Mouse (Mus musculus): Measurements from ENCODE around the gene Kcna2.

The Kcna2 gene

DNA sequence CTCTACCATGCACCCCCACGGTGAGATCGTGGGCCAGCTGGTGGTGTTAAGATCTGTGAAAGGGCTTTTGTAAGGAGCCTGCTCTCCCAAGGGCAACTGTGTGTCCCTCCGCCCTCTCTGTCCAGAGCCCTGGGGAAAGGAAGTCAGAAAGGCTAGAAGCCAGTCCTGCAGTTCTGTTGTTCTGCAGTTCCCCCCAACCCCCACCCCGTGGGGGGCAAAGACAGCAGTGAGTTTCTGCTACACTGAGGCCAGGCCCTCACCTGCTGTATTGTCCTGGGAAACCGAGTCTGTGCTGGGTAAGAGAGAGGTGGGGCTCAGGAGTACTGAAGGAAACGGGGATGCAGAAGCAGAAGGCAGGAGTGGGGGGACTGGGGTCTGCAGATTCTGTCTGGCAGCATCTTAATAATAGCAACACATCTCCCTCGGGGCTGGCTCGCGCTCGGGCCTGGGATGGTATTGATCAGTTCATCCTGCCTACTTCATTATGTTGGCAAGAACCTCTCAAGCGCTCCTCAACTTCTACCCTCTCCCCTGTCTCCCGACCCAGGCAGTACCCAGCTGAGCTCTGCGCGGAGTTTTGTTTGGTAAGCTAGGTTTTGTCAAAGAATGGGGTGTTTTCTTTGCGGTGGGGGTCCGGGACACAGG lies at the start of gene Kcna2:
Gene Kcna2, plus strand, starts transcription at position 336 of the 645 bp plus-strand sequence.
- DNase-seq (ENCODE audit: low spot score) = no peak

GRCm38 (mm10) chr3:107061468-107061867 lies 39.5 kb upstream of the Kcna2 start:
- no peak for DNase-seq (ENCODE audit: low spot score)

DNA sequence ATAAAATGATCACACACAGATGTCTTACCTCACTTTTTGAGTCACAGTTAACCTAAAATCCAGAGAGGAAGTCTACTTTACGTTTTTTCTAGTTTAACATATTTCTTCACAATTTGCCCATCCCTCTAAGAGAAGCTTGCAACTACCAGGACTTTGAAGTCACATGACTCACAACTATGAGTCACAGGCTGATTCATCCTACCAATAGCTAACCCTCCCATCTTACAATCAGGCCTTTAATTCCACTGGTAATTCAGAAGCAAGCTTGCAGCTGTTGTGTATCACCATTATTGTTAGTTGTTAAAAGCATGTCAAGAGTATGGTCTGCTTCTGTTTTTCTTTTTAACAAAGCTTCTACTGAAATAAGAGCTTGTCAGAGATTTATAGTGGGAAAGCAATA lies 38.2 kb upstream of the Kcna2 start:
- no peak for DNase-seq (ENCODE audit: low spot score)

- no peak for DNase-seq (ENCODE audit: low spot score)
These were observed 35.3 kb upstream of the Kcna2 start for GRCm38 (mm10) chr3:107065510-107066095.

DNA sequence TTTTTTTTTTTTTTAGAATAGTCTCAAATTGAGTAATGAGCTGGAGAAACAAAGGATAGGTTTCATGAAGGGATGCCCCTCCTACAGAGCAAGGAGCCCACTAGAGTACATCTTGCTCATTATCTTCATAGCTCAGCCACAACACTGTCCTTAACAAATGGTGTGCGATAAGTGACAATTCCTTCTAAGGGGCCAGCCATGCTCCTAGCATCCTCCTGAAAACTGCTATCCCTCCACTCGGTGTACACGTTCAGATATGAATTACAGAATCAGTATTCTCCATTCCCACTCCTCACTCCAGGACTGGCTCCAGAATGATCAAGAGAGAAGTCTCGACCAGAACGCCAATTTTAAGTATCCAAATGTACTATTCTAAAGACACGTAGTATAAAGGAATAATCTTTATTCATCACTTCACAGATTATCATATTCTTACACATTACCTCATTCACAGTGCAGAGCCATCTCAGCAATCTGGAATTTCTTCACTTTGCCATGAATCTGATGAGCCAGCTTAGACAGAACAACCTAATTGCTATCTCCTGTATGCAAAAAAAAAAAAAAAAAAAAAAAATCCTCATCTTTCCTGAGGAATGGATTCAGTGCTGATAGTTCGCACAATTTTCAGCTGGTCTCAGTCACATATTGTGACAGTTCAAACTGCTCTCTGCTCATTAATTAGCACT lies 34.6 kb upstream of the Kcna2 start:
- DNase-seq (ENCODE audit: low spot score) = no peak

DNA sequence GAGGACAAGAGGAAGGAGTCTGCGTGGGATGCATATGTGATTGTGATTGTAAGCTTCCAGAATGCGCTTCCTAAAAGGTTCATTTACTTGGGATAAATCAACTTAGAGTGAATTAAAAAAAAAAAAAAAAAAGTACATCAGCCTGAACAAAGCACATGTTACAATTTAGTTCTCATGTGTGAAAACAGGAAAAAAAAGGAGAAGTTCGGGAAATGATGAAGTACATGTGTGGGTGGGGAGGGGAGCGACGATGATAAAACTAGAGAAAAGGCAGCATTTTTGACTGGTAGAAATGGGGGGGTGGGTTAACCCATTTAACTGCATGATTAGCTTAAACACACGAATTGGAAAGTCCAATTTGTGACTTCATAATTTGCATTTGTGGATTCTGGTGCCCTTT lies 33.7 kb upstream of the Kcna2 start:
- no peak for DNase-seq (ENCODE audit: low spot score)

GRCm38 (mm10) chr3:107073863-107074262 lies 27.1 kb upstream of the Kcna2 start:
- no peak for DNase-seq (ENCODE audit: low spot score)

DNA sequence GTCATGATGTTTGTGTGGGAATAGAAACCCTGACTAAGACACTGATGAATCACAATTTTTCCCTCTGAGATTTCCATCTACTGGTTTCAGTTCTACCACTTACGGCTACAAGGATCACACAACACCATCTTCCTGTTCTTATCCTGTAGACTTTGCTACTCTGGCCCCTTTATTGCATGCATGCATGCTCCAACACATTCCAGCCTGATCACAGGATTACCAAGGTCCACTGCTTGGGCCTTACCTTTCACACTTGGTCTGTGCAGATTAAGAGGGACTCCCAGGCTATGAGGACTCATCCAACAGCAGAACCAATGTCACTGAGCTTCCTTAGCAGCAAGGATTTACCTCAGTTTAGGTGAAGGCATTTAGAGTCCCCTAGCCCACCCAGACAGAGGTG lies 25.2 kb upstream of the Kcna2 start:
- DNase-seq (ENCODE audit: low spot score) = no peak

DNA sequence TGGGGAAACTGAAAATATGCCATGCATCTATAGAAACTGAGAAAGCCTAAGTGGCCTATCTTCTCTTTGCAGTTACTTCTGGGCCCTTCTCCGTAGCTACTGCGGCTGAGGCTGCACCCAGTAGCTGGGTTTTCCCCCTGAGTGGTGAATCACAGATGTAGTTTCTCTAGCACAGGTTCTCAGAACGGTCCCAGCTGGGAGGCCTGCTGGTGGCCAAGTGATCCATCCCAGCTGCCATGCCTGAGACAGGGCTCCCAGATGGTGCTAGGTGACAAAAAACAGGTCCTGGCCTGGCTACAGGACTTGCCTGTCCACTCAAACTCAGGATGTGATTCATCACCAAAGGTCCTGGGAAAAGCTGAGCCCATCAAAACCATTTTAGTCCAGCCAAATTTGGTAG lies 24.3 kb upstream of the Kcna2 start:
- no peak for DNase-seq (ENCODE audit: low spot score)

DNA sequence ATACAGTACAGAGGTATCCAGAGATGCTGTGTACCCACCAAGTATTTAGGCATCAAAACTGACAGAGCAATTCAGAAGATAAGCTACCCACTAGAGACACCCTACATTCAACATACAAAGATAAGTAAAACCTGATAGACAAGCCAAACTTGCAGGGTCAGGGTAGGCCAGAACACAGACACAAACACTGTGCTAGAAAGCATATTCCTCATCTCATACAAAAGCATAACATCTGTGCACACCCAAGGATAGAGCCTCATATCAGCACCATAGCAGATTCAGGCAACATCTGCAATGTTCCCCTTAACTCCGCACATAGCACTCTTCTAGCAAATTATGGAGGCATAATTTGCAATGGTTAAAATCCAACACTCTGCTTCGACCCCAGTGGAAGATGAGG lies 23.8 kb upstream of the Kcna2 start:
- no peak for DNase-seq (ENCODE audit: low spot score)

- no peak for DNase-seq (ENCODE audit: low spot score)
These were observed 20.1 kb upstream of the Kcna2 start for GRCm38 (mm10) chr3:107080803-107081202.

DNA sequence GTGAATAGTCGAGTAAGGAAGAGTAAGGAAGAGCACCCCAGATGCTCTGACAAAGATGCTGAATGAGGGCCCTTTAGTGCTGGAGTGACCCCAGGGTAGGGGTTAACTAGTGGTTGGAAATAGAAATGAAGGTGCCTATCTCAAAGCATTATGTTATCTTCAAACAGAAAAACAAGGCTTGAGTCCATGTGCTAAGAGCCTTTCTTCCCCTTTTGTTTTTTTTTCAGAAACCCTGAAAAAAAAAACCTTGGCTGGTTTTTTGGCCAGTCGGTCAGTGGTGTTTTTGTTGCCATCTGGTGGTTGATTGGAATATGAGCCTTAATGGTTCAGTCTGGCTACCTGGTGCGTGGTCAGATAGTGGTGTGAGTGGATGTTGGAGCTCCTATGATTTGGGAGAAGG lies 19.7 kb upstream of the Kcna2 start:
- DNase-seq (ENCODE audit: low spot score) = no peak

GRCm38 (mm10) chr3:107084586-107084985 lies 16.4 kb upstream of the Kcna2 start:
- DNase-seq (ENCODE audit: low spot score) = no peak

GRCm38 (mm10) chr3:107087410-107087809 lies 13.5 kb upstream of the Kcna2 start:
- DNase-seq (ENCODE audit: low spot score) = no peak

DNA sequence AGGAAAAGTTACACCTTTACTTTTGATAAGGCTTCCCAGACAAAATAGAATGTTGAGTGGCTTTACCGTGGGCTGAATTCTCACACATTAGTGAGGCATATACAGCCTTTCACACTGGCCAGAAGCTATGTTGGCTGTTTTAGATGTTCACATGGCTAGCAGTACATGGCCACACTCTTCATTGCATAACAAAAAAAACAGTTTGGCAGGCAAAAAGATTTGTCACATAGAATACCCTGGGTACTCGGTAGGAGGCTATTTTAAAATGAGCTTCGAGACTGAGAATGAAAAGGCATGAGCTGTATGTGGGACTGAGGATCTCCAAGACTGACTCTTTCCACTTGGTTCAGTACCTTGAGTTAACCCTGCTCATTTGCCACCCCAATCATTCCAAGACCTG lies 12.1 kb upstream of the Kcna2 start:
- DNase-seq (ENCODE audit: low spot score) = no peak

DNA sequence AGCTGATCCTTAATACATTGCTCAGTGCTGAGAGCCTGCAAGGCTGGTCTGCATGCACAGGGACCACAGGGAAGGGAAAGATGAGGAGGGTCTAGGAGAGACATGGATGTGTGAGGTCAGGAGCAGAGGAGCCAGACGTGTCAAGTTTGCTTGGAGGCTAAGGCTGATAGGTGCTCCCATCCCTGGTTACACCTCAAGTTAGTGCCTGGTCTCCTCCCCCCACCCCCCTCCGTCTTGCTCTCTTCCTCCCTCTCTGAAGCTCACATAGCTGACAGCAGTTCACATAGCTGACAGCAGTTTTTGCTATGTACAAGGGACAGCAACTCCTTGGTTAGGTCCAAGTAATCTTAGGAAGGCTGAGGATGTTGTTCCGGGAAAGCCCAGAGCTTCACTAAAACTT lies 11.5 kb upstream of the Kcna2 start:
- DNase-seq (ENCODE audit: low spot score) = no peak

DNA sequence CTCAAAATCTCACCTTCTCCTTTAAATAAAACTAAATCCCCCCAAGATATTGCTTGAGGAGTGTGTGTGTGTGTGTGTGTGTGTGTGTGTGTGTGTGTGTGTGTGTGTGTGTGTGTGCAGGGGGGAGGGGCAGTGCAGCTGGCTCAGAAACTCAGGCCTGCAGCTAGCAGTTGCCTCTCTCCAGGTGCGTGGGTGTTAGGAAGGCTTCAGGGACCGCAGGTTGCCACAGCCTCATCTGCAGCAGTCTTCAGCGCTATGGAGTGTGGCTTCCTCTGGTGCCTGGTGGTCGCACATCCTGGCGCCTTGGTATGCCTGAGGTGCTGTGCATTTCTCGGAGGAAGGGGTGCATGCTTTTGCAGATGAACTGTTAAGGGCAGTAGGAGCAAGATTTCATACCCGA lies 10.9 kb upstream of the Kcna2 start:
- DNase-seq (ENCODE audit: low spot score) = no peak

DNA sequence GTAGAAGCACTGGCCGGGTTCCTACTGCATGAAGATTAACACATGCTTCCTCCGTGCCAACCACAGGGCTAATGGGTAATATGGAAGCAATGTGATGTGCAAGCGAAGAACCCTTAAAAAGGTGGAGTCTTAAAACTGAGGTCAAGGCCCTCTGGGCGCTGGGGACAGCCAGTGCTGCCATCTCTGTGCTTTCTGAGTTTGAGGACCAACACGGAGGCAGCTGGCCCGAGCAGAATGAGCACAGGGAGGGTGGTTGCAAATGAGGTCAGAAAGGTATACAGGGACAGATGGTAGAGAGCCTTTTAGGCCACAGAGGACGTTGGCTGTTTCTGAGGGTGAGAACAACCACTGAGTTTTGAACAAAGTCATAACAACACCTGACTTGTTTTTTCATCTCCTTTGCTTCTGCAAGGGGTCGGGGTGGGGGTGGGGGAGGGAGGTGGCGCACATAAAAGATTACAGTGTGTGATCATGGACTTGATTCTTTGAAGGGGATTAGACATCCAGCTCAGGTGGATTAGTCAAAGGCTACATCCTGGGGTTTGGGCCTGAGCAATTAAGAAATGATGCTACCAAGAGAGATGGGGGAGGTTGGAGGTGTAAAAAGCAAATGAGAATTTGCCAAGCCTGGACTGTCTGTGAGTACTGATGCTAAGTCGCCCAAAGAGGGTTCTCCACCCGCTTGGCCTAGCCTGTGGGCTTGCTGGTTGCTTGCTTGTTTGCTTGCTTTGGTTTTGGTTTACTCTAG lies 10.4 kb upstream of the Kcna2 start:
- no peak for DNase-seq (ENCODE audit: low spot score)

DNA sequence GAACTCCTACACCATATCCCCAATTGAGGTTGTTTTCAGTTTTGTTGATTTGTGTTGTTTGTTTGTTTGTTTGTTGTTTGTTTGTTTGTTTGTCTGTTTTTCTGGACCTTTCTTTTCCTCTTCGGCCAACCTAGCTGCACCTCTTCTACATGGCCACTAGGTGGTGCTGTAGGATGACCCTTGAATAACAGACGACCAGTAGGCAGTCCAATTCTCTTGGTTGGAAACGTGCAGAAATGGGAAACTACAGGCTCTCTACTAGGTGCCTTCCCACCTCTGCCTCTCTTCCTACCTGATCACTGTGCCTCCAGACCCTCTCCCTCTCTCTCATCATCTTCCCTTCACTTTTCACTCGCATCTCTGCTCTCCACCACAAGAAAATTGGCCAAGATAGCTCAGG lies 6.9 kb upstream of the Kcna2 start:
- DNase-seq (ENCODE audit: low spot score) = no peak

DNA sequence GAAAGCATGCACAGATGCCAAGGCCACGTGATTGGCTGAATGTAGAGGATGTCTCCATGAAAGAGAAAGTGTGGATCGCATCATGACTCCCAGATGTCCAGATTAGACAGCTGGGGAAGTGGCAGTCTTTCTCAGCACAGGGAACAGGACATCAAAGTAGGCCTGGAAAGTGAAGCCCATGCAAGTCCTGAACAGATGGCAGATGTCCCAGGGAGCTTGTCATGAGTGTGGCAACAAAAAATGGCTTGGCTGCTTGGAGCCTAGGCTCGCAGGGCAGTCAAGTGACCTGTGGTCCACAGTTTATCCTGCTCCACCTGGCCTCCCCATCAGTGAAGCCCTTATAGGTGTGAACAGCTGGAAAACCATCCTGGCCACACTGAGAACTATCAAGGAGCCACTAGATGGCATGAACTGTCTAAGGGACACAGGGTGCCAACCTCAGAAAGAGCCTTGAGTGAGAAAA lies 4.6 kb upstream of the Kcna2 start:
- DNase-seq (ENCODE audit: low spot score) = no peak

DNA sequence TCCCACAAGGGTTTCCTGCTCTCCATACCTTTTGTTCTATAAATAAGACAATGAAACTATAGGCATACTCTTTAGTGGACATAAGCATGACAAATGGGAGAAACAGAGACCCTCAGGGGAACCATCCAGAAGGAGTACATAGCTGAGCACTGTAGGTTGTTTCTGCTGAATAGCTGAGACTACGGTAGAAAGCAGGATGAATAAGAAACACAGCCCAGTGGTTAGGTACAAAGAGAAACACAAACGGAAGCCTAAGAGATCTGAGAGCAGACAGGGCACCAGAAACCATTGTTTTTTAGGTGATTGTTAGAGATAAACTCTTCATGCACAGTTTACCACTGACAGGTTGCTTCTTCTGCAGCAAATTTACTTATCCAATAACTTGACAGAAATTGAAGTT lies 1.1 kb upstream of the Kcna2 start:
- DNase-seq (ENCODE audit: low spot score) = no peak

GRCm38 (mm10) chr3:107101456-107101786 lies 475 bp downstream of the Kcna2 start:
- no peak for DNase-seq (ENCODE audit: low spot score)
